Mouse (Mus musculus) C2C12 (cell line): ENCODE results near the gene Eif4b. TPM values are rescaled to one million over a fixed set of nuclear protein-coding genes. Genes with fewer than 3 reads are reported as not detected.

ENCODE experiments used
- H3K27me3 ChIP-seq: one replicate; pipeline ENCODE4 v1.6.1; 2011; ENCODE audit not compliant: control insufficient read depth, insufficient read depth, insufficient read length
- H3K36me3 ChIP-seq: one replicate; pipeline ENCODE4 v1.6.1; 2011; ENCODE audit not compliant: control insufficient read depth, insufficient read depth
- H3K4me3 ChIP-seq: one replicate; pipeline ENCODE4 v1.5.1; 2011; ENCODE audit warnings: mild to moderate bottlenecking, control low read depth; ENCODE audit not compliant: poor library complexity, insufficient read depth, severe bottlenecking
- H3K79me2 ChIP-seq: one replicate; pipeline ENCODE4 v1.6.1; 2011; ENCODE audit not compliant: control insufficient read depth, insufficient read depth
- H3K79me3 ChIP-seq: one replicate; pipeline ENCODE4 v1.6.1; 2011; ENCODE audit warnings: low read depth, control low read depth
- H3ac ChIP-seq: one replicate; pipeline ENCODE3; 2011; ENCODE audit warnings: low read depth; ENCODE audit not compliant: control insufficient read depth, insufficient read length
- CEBPB ChIP-seq: IDR thresholded peaks from one replicate; pipeline ENCODE4 v1.6.1; 2011; ENCODE audit warnings: low read depth, mild to moderate bottlenecking, control low read depth, moderate library complexity
- CTCF ChIP-seq: IDR thresholded peaks from one replicate; pipeline ENCODE4 v1.5.1; 2011; ENCODE audit not compliant: control insufficient read depth, insufficient read depth, insufficient read length
- FOSL1 ChIP-seq: IDR thresholded peaks from one replicate; pipeline ENCODE4 v1.8.0; 2011; ENCODE audit warnings: mild to moderate bottlenecking, low read length; ENCODE audit not compliant: poor library complexity, insufficient read depth, severe bottlenecking
- MAX ChIP-seq: IDR thresholded peaks from one replicate; pipeline ENCODE4 v1.6.1; 2011; ENCODE audit warnings: mild to moderate bottlenecking, control low read depth
- MYOD1 ChIP-seq: IDR thresholded peaks from one replicate; pipeline ENCODE4 v1.6.1; 2011; ENCODE audit warnings: low read depth; ENCODE audit not compliant: control insufficient read depth, insufficient read length
- MYOG ChIP-seq: IDR thresholded peaks from one replicate; pipeline ENCODE4 v1.6.1; 2011; ENCODE audit not compliant: control insufficient read depth, insufficient read length; ENCODE audit errors: extremely low read depth
- USF1 ChIP-seq: IDR thresholded peaks from one replicate; pipeline ENCODE4 v1.6.1; 2011; ENCODE audit warnings: low read depth, mild to moderate bottlenecking, control low read depth, moderate library complexity
- polyA plus RNA-seq: library from polyadenylated mRNA; unstranded; fragments of >200 nt; fragmentation: generic; extraction: Trizol; gene quantifications from one replicate; pipeline ENCODE4 v1.2.1, GENCODE M21; 2012; ENCODE audit warnings: missing spikeins

The Eif4b gene
- polyA plus RNA-seq, 1 experiment: 268 TPM

GRCm38 (mm10) chr15:102120530-102120929 is 47.0 kb downstream of the Eif4b start:
- Histone ChIP-seq H3ac (no peak overlapping the region), H3K4me3 (no peak overlapping the region), H3K79me3 (no peaks in the 10 kb centered on the region), H3K79me2 (no peaks in the 10 kb centered on the region), H3K36me3 (peaks cover 71% of the 10 kb centered on the region), H3K27me3 (no peaks in the 10 kb centered on the region)
- TF ChIP-seq USF1 (no peak), MAX (no peak), MYOG (no peak), MYOD1 (no peak), CEBPB (no peak), FOSL1 (no peak), CTCF (no peak)

- Histone ChIP-seq H3K27me3 (no peaks in the 10 kb centered on the region), H3K79me2 (no peaks in the 10 kb centered on the region), H3K36me3 (peaks cover 71% of the 10 kb centered on the region), H3K79me3 (no peaks in the 10 kb centered on the region), H3K4me3 (no peak overlapping the region), H3ac (no peak overlapping the region)
- no peak for TF ChIP-seq CTCF
- no peak for TF ChIP-seq MAX
- no peak for TF ChIP-seq MYOG
- no peak for TF ChIP-seq MYOD1
- TF ChIP-seq USF1: no peak
- TF ChIP-seq FOSL1: no peak
- TF ChIP-seq CEBPB: no peak
These were observed 52.7 kb downstream of the Eif4b start for GRCm38 (mm10) chr15:102126303-102126702.

GRCm38 (mm10) chr15:102133314-102133713 is 59.7 kb downstream of the Eif4b start:
- no peak overlapping the region for H3ac ChIP-seq
- TF ChIP-seq CTCF (no peak), MYOG (no peak), FOSL1 (no peak), USF1 (no peak), MAX (no peak), CEBPB (no peak), MYOD1 (no peak)
- no peak overlapping the region for H3K4me3 ChIP-seq
- H3K79me2 ChIP-seq: peaks cover 41% of the 10 kb centered on the region
- H3K27me3 ChIP-seq: no peaks in the 10 kb centered on the region
- H3K36me3 ChIP-seq: peaks cover 50% of the 10 kb centered on the region
- peaks cover 18% of the 10 kb centered on the region for H3K79me3 ChIP-seq

GRCm38 (mm10) chr15:102134709-102135108 is 61.1 kb downstream of the Eif4b start:
- H3K79me3 ChIP-seq: peaks cover 18% of the 10 kb centered on the region
- H3K36me3 ChIP-seq: peaks cover 36% of the 10 kb centered on the region
- TF ChIP-seq FOSL1 (no peak), MAX (no peak), USF1 (no peak), CEBPB (no peak), CTCF (no peak), MYOG (no peak), MYOD1 (no peak)
- H3K4me3 ChIP-seq: no peak overlapping the region
- H3K27me3 ChIP-seq: no peaks in the 10 kb centered on the region
- no peak overlapping the region for H3ac ChIP-seq
- peaks cover 41% of the 10 kb centered on the region for H3K79me2 ChIP-seq

- TF ChIP-seq MAX: peak; percentile 8
- no peak for TF ChIP-seq CTCF
- H3ac ChIP-seq: peak overlapping the region; percentile 90
- peak overlapping the region; percentile 97 for H3K4me3 ChIP-seq
- no peaks in the 10 kb centered on the region for H3K27me3 ChIP-seq
- peaks cover 18% of the 10 kb centered on the region for H3K79me3 ChIP-seq
- peaks cover 41% of the 10 kb centered on the region for H3K79me2 ChIP-seq
- H3K36me3 ChIP-seq: peaks cover 27% of the 10 kb centered on the region
These were observed 62.1 kb downstream of the Eif4b start for GRCm38 (mm10) chr15:102135522-102136128.
